In the genomic region with DNA sequence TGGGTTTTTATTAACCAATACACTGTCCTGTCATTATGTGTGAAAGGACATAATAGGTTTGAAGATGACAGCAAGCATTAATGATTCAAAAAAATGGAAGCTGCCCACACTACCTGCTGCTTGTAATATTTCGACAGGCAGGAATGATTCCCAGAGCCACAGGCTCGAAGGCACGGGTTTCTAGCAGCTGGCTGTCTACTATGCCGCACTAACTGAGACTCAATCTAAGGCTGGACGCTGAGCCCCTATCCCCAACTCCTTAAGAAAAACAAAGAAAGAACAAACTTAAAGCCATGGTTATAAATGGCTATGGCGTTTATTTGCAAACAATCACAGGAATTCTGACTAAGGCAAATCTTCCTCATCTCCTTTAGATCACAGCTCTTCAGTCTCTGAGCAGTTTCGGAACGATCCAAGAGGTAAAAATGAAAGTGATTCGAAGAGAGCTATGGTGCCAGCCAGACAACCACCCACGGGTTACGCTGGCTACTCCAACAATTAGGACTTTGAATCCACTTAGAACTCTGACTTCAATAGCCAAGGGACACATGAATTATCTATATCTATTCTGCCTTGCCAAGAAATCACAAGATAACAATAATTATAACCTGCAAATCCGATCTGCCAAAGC, we compare ENCODE assay signal across 8 mouse cellular contexts. TPM values are rescaled to one million over a fixed set of nuclear protein-coding genes. Genes with fewer than 3 reads are reported as not detected.
DNase-seq lines count a peak whose midpoint lies in the region; ATAC-seq lines count a peak whose summit lies in the region.

No protein-coding gene starts in this region.

- H3K36me3 ChIP-seq in heart, embryonic 14.5 days (ENCODE audit: control insufficient read depth, insufficient read depth, low read length) = peaks cover 18% of the 10 kb centered on the region
- H3K36me3 ChIP-seq in hindbrain, embryonic 12.5 days = no peaks in the 10 kb centered on the region

- H3K27me3 ChIP-seq in heart, embryonic 14.5 days (ENCODE audit: control insufficient read depth, insufficient read depth, low read length) = no peaks in the 10 kb centered on the region
- H3K27me3 ChIP-seq in hindbrain, embryonic 12.5 days = no peaks in the 10 kb centered on the region

- peak overlapping the region; percentile 85 for H3K9ac ChIP-seq in heart, embryonic 14.5 days (ENCODE audit: low read length)
- H3K9ac ChIP-seq in hindbrain, embryonic 12.5 days = peak overlapping the region; percentile 29; the same call in 1 of the 2 replicates

- DNase-seq in heart, adult 9 months (ENCODE audit: low spot score in 2 of 2) = no peak
- peak; percentile 35 for DNase-seq in lung, postnatal 25 days (ENCODE audit: low spot score)
- DNase-seq in layer of hippocampus, postnatal 25 days (ENCODE audit: extremely low spot score in 1 of 2, low spot score in 1 of 2) = no peak
- no peak for DNase-seq in yolk sac, embryonic 10.5 days (ENCODE audit: low spot score)
- no peak for DNase-seq in thymus, postnatal 0 days (ENCODE audit: low spot score)

- H3K4me1 ChIP-seq in heart, embryonic 14.5 days (ENCODE audit: control insufficient read depth in 2 of 2, insufficient read depth in 2 of 2, low read length in 2 of 2) = peaks cover 7 to 31% of the 10 kb centered on the region in 2 experiments
- H3K4me1 ChIP-seq in brown adipose tissue, adult 24 weeks (ENCODE audit: control insufficient read depth, insufficient read depth, insufficient read length, low read length) = 0 out of 2 replicates have a peak, but pooled peaks cover 3% of the 10 kb centered on the region
- H3K4me1 ChIP-seq in hindbrain, embryonic 12.5 days = peaks cover 8% of the 10 kb centered on the region

- no peak for ATAC-seq in heart, embryonic 14.5 days (ENCODE audit: insufficient number of reproducible peaks, insufficient read depth, low FRiP score, low read depth)
- ATAC-seq in hindbrain, embryonic 12.5 days (ENCODE audit: low FRiP score) = 0 out of 2 replicates have a peak, but pooled peaks have one; percentile 53

- H3K4me2 ChIP-seq in heart, embryonic 14.5 days (ENCODE audit: low read length) = peak overlapping the region; percentile 76
- H3K4me2 ChIP-seq in hindbrain, embryonic 12.5 days (replicated peaks) = peak overlapping the region; percentile 61

- H3K4me3 ChIP-seq in heart, embryonic 14.5 days (ENCODE audit: control insufficient read depth in 1 of 2, insufficient read depth in 1 of 2, low read depth in 1 of 2, low read length in 2 of 2) = peak overlapping the region; percentile 58 to 75
- peak overlapping the region; percentile 80 for H3K4me3 ChIP-seq in brown adipose tissue, adult 24 weeks (ENCODE audit: insufficient read depth, low read depth, low read length)
- peak overlapping the region; percentile 44 for H3K4me3 ChIP-seq in hindbrain, embryonic 12.5 days

- H3K9me3 ChIP-seq in heart, embryonic 14.5 days (ENCODE audit: control insufficient read depth, low read length) = no peaks in the 10 kb centered on the region
- H3K9me3 ChIP-seq in hindbrain, embryonic 12.5 days (replicated peaks) = no peaks in the 10 kb centered on the region

- peak overlapping the region; percentile 97 to 98 for H3K27ac ChIP-seq in heart, embryonic 14.5 days (replicated peaks in 1 of 2; ENCODE audit: control insufficient read depth in 1 of 2, insufficient read depth in 1 of 2, low read depth in 2 of 2, low read length in 2 of 2)
- peak overlapping the region; percentile 94 for H3K27ac ChIP-seq in brown adipose tissue, adult 24 weeks (replicated peaks; ENCODE audit: low read depth, low read length)
- H3K27ac ChIP-seq in hindbrain, embryonic 12.5 days = no peak overlapping the region

- 5% methylated on average over 12 of the region's 12 CpGs for WGBS in heart, embryonic 14.5 days
- 26% methylated on average over 12 of the region's 12 CpGs for WGBS in hindbrain, embryonic 12.5 days

RNA-seq across cellular contexts. Expression of gene Ppargc1a, which starts 15.6 kb away (rescaled TPM):
- polyA plus RNA-seq in heart, embryonic 14.5 days (2014; fragmentation: Nextera tagmentation; extraction: Ambion mirVana) = 66.9 and 73.8 TPM in 2 replicates
- polyA plus RNA-seq in brown adipose tissue, adult 24 weeks (2012; ENCODE audit: insufficient read depth, insufficient read length, missing spikeins) = 15.7 and 19.8 TPM in 2 replicates
- polyA plus RNA-seq in hindbrain, embryonic 12.5 days (2016; fragmentation: Nextera tagmentation; extraction: Ambion mirVana) = 4.5 and 5.8 TPM in 2 replicates
- 10 to 100 TPM; 39.4 to 45.2 TPM for total RNA-seq in layer of hippocampus, postnatal 25 days (2021)
- 0.07 and 0.28 TPM in 2 replicates for polyA plus RNA-seq in thymus, postnatal 0 days (2015; fragmentation: Nextera tagmentation; extraction: Ambion mirVana)
